Mouse (Mus musculus): Measurements from ENCODE around the gene Gm10181.
"Not testable (repeated sequence)": the region's sequence is repeated elsewhere in the genome, so short reads cannot be mapped to it uniquely, and the experiment has no call there.

Gm10181 gene

DNA sequence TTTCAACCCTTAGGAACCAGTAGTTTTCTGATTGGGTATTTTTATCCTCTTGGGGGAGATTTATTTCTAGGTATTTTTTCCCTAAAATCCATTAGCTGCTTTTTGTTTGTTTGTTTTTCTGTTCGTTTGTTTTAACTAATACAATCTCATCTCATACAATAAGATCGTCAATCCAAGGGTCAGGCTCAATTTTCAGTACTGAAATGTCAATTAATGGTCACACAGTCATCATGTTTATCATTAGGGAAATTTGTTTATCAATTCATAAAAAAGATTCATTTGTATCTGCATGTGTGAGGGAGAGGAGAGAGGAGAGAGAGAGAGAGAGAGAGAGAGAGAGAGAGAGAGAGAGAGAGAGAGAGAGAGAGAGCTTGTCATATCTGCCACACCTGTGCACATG lies at the start of gene Gm10181:
Gene Gm10181 (plus strand): TSS at position 301 of the 400 bp plus-strand sequence.
- DNase-seq = no peak

DNA sequence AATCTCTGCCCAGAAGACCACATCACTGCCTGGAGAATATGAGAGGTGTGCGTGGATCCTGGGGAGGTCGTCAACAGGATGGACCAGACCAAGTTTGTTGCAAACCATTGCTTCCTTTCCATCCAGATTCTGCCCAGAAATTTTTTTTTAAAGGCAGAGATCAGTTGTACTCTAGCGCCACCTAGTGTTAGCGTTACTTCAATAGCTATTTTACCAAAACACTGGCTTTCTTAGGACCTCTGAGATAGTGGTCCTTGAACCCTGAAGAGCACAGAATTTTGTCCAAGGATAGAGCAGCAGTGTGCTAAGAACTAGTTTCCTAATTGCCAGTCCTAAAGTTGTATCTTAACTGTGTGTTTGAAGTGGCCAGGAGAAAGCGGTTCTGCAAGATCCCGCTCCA lies 47.6 kb upstream of the Gm10181 start:
- DNase-seq = peak; percentile 10

DNA sequence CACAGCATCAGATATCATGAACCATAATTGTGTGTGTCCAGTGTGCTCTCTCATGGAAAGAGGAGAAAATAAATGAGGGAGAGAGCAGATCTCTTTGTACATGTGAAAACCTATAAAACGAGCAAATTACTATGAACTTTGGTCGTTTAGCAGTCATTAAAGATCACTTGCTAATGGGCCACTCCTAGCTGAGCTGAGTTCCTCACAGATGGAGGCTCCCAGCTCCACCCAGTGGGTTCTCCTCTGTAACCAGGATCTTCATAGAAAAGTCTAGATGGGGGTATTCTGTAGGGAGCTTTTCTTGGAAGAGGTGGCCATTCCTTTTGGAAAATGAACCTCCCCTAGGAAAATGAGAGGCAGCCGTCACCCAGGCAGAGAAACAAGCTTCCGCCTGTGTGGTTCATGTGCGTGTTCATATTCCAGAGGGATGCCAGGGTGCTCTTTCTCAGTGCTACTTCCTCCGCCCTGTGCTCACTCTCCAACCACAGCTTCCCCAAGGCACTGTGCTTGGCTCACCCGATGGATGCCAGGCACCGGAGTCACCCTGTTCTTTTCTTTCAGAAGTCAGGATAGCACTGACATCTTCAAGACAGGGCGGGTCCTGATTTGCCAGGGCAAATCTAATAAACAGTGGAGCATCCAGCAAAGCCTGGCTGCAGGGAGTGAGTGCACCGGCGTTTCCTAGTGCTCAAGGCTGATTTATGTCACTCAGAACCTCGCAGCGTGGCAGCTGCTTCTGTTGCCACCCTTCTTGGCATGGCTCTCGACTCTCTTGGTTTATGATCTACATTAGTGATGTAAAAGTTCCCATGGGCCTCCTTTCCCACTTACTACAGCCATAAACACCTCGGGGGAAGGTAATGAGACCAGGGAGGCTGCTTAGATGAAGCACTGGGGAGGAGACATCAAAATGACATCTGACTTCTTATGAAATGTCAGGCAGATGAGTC lies 46.8 kb upstream of the Gm10181 start:
- DNase-seq = no peak

DNA sequence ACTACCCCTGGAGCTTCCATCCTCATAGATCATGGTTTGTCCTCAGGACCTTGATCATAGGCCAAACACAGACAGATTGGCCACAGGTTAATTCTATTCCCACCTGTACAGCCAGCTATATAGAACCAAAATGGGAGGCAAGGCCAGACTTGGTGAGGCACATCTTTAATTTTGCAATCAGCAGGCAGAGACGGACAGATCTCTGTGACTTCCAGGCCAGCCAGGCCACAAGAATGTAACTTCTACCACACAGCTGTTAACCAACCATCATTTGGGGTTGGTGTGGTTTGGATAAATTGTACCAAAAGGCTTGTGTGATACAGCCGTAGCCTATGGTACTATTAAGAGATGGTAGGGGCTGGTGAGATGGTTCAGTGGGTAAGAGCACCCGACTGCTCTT lies 44.9 kb upstream of the Gm10181 start:
- no peak for DNase-seq

DNA sequence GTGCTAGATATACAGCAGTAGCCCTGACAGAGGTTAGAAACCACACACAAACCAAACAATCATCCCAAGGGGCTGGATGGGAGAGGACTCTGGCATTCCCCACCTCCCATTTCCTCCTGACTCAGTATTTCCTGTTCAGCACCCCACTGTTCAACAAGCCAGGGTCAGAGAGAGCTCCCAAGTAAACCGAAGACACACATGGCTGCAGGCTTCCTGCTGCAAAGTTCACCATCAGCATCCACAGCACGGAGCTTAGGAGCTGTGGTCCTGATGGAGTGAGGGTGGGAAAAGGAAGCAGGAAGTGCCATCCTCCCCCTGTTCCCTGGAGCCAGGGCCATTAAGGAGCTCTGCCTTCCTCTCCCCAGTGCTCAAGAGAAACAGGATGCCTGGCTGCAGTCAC lies 40.9 kb upstream of the Gm10181 start:
- no peak for DNase-seq

DNA sequence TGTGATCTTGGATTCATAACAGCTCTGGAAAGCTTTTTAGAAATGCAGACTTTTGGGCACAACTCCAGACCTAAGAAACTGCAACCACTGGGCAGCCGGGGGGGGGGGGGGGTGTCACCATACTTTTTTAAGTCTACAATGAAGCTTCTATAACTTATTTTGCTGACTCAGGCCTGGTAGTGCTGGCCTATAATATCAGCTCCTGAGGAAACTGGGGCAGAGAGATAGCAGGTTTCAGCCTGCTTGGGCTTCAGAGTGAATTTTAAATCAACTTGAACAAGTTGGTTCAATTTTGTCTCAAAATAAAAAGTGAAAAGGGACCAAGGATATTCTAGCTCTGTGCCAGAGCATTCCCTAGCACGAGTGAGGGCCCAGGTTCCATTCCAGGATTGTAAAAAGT lies 40.3 kb upstream of the Gm10181 start:
- no peak for DNase-seq

DNA sequence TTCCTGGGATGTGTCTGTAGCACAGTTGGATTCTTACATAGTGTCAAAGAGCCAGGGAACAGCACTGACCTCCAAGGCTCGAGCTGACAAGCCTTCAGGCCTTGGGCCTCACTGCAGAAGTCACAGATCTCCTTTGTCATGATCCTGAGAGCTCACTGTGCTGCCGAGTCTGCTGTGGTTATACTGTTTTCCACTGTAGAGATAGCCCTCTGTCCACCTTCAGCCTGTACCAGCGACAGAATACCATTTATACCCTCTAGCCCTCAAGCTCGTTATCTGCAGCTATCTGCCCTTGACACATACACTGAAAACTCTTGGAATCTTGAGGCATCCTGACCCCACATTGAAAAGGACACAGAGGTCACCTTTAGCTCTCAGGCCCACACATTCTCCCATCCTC lies 37.3 kb upstream of the Gm10181 start:
- no peak for DNase-seq

DNA sequence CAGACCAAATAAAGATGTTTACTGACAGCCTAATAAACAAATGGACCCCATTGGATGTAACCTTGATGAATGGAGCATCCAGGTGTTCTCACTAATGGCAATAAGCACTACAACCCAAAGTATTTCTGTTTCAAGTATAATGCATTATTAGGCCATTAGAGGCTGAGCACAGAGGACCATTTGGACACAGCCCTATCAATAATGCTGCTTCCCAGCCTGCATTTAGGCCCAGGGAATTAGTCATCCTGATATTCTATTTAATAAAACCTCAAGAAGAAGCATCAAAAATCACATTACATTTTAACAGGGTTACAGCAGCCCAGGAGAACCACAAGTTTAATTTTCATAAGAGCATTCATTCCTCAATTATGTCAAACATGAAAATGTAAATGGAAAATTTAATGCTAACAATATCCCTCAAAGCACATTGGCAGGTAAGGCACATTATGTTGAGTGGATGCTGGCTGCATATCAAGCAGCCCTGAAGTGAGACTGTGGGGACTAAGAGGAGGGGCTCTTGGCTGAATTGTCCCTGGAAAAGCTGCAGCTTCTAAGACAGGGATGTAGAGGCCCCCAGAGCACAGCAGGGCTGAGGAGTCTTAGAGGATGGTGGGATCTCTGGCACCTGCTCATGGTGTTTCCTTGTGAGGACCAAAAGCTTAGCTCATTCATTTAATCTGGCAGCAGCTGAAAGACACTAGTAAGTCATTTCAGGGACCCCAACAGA lies 33.4 kb upstream of the Gm10181 start:
- no peak for DNase-seq

DNA sequence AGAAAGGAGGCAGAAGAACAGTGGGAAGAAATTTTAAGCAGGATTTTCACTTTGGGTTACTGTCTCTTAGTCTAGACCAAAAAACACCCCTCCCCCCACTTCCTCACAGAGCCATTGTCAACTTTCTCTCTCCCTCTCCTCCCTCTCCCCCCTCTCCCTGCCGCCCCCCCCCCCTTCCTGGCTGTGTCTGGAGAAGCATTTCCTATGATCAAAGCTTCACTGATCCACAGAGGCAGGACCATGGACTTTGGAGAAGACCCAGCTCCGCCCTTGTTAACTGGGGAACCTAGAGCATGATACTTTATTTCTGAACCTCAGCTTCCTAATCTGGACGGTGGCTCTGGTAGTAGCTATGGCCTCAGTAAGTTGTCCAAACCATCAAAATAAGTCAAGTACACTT lies 30.5 kb upstream of the Gm10181 start:
- no peak for DNase-seq

DNA sequence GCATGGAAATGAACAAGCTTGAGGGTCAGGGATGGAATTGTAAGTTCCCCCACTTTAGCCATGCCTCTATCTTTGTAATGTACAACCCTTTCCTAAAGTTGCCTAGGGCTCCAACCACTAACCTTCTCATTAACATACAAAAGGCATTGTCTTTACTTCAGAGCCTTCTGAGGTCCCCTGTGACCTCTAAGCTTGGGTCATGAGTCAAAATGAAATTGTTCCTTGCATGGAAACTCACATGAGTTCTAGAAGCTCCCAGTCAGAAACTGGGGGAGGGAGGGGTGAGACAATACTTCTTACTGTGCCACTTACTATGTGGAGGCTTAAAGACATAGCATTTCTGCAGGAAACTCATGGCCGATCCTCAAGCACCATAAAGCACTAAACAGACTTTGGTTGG lies 16.6 kb upstream of the Gm10181 start:
- DNase-seq = no peak

DNA sequence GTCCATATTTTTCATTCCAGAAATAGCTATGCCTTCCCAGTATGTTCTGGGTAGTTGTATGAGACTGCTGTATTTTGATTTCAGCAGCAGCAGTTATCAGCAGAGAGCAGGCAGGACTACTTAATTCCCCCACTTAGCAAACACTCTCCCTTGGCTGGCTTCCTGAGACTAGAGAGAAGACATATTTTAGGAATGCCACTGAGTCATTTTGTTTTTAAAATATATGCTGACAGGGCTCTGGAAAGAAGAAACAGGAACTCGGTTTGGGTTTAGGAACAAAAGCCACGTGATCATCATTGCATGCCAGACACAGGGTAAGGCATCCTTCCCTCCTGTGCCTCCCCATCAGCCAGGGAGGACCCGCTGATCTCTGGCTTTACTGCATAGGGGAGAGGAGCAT lies 13.2 kb upstream of the Gm10181 start:
- no peak for DNase-seq

DNA sequence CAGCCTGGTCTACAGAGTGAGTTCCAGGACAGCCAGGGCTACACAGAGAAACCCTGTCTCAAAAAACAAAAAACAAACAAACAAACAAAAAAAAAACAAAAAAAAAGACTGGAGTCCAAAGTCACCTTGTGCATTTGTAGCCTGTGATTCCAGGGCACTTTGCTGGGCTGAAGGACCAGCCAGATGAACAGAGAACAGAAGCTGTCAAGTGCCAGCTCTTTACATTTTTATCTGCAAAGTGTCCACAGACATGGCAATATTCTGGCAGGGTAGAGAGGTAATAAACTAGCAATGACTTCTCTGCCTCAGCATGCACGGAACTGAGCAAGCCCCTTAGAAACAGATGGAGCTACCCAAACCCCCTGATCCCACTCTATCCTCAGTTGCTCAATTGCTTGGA lies 12.7 kb upstream of the Gm10181 start:
- no peak for DNase-seq

DNA sequence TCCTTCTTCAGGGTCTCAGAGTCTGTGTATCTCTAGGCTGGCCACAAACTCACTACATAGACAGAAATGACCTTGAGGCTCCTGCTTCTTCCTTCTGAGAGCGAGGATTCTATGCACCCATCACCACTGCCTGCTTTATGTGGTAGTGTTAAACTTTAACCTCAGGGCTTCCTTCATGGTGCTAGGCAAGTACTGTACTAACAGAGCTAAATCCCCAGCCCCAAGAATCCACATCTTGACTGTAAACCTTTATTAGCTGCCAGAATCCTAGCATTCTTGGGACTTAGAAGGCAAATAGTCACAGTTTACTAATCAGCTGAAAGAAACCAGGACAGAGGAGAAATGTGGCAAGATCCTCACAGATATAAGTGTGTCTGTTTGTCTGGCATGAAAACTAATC lies 1.6 kb downstream of the Gm10181 start:
- no peak for DNase-seq

DNA sequence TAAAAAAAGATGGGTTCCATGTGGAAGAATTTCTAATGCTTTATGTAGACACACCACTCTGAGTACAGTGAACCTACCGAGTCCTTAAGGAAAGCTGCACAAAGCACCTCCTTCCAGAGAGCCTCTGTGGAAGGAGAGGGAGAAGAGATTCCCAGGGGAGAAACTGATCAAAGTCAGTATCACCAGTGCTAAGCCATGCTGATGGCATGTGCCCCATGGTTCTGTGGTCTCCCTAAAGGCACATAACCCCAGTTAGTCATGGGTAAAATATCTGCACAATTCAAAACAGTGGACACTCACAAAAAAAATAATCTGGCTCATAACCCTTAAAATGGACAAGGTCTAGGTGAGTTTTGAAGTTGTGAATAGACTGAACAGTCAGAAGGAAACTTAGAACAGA lies 13.7 kb downstream of the Gm10181 start:
- DNase-seq = no peak

DNA sequence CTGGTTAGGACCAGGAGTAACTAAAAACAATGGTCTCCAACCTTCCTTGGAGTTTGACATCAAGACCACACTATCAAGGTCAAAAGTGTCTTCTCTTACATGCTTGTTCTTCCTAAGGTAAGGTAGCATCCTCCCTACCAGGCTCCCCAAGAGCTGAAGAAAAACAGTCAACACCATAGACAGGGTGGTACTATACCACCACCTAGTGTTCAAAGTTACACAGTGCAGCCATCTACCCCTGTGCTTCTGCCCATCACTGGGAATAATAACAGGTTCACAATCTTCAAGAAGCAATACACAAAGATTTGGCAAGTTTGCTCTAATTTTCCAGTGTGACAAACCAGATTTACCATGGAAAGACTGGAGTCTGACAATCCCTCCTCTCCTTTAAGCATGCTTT lies 15.4 kb downstream of the Gm10181 start:
- peak; percentile 17 for DNase-seq

DNA sequence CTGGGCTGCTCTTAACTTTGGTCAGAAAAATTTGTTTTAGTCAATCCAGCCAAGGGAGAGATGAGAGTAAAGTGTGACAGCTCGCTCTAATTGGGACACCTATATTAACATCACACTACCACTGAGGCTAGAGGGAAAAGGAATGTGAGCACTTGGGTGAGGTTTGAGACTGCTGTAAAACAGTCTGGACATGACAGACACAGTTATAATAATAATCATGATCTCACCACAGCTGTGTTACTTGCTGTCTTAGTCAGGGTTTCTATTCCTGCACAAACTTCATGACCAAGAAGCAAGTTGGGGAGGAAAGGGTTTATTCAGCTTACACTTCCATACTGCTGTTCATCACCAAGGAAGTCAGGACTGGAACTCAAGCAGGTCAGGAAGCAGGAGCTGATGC lies 34.4 kb downstream of the Gm10181 start:
- DNase-seq = not testable (repeated sequence)

DNA sequence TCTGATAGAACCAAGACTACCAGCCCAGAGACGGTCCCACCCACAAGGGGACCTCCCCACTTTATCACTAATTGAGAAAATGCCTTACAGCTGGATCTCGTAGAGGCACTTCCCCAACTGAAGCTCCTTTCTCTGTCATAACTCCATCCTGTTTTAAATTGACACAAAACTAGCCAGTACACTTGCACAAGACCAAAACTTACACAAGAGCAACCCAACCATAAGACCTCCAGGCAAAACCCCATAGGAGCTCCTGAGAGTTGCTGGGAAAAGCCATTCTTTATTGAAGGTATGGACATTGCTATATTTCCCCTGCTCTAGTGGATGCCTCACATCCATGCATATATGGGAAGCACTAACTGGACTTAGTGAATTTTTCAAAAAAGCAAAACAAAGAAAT lies 34.8 kb downstream of the Gm10181 start:
- DNase-seq = no peak

DNA sequence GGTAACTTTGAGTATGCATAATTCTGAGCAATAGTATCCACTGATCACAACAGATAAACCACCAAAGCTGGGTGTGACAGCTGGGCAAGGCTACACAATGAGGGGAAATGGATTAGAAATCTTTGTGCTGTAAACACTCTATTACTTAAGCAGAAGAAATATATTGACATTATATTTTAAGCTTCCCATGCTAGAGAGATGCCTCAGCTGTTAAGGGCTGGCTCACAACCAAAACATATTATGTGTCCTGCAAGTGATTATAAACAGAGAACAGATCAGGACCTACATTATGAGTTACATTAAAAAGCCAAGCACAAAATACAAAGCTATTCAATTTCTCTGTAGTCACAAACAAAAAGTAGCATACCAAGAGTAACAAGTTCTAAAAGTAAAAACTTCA lies 43.0 kb downstream of the Gm10181 start:
- DNase-seq = no peak

DNA sequence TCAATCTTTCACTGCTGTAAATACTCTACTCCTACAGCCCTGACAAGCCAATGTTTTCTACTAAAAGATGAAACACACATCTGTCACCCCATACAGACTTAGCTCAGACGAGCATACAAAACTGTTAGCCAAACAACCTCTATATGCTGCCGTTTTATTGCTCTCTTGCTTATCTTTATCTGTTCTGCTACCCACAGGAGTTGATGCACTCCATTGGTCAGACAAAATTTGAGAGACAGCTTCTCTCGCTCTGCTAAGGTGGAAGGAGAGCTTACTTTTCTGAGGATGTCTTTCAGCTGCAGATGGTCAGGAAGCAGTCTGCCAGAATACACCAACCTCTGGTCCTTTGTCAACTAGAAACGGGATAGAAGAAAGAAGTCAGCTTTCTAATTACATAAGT lies 43.7 kb downstream of the Gm10181 start:
- no peak for DNase-seq

DNA sequence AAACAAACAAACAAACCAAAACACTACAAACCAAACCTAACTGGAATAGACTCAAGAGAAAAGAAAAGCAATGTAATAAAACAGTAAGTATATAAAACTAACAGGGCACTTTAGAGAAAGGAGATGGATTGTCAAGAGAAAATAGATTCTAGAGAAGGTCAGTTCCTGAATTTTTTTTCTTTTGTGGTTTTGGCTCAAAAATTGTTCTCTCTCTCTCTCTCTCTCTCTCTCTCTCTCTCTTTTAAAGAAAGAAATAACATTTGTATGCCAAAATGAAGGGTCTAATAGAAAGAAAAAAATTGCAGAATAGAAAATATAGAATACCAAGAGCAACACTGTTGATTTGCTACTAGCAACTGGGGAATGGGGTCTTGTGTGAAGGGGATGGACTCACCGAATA lies 49.7 kb downstream of the Gm10181 start:
- no peak for DNase-seq

Data from cerebellum, adult 9-11 months (tissue).